Mouse (Mus musculus) adipose tissue, adult 10 weeks (tissue): ENCODE results near the gene Gm21454. TPM values are rescaled to one million over a fixed set of nuclear protein-coding genes. Genes with fewer than 3 reads are reported as not detected.

ENCODE experiments used
- polyA plus RNA-seq: library from polyadenylated mRNA; stranded (reverse); fragments of 350-450 nt; fragmentation: Illumina TruSeq; extraction: RNeasy Lipid Tissue Mini Kit (QIAGEN cat#74804); gene quantifications from one replicate; pipeline ENCODE4 v1.2.3, GENCODE M21; 2014; ENCODE audit warnings: low read depth, low replicate concordance

The Gm21454 gene
- not detected for polyA plus RNA-seq

DNA sequence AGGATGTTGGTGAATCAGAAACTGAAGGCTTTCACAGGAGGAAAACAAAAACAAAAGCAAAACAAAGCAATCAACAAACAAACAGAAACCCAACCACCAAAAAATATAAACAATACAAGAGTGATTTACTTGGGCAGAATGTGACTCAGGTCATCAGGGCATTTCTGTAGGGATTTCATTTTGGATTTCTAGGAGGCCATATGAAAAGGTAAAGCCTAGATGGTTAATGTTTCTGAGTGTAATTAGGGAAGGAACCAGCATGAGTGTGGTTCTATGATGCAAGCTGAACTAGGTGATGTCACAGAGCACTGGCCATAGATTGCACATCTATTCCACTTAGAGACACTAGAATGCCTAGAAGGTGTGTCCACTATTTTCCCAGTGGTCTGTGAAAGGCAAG is at the start of gene Gm21454, which contains the start of gene Gm21440:
Gene Gm21454 (plus strand): TSS at position 352 of the 400 bp plus-strand sequence.
Gene Gm21440 (plus strand): TSS at position 301 of the 400 bp plus-strand sequence.

GRCm38 (mm10) chrY:13223828-13224227 is 28.4 kb upstream of the Gm21454 start, which contains the start of gene Gm21828:
Gm21828 (minus strand) TSS chrY:13223928.

GRCm38 (mm10) chrY:13348963-13349362 is 96.7 kb downstream of the Gm21454 start, which contains the start of gene Gm21725:
Gm21725 (minus strand) TSS chrY:13349063.

Other genes with a start within 250 kb of the Gm21454 start
- not detected for gene Gm20807, start 209.6 kb upstream of the Gm21454 start, polyA plus RNA-seq
- not detected for gene Gm21891, start 119.0 kb upstream of the Gm21454 start, polyA plus RNA-seq
- gene Gm21425, start 90.5 kb upstream of the Gm21454 start, polyA plus RNA-seq = not detected
- not detected for gene Gm21828, start 28.5 kb upstream of the Gm21454 start, polyA plus RNA-seq
- gene Gm21440, start 51 bp upstream of the Gm21454 start, polyA plus RNA-seq = not detected
- gene Gm21725, start 96.6 kb downstream of the Gm21454 start, polyA plus RNA-seq = not detected
- not detected for gene Gm21866, start 213.1 kb downstream of the Gm21454 start, polyA plus RNA-seq
- 0.27 TPM for gene Gm20773, start 241.6 kb downstream of the Gm21454 start, polyA plus RNA-seq